24 mouse cellular contexts compared by ENCODE assay signal in the genomic region with DNA sequence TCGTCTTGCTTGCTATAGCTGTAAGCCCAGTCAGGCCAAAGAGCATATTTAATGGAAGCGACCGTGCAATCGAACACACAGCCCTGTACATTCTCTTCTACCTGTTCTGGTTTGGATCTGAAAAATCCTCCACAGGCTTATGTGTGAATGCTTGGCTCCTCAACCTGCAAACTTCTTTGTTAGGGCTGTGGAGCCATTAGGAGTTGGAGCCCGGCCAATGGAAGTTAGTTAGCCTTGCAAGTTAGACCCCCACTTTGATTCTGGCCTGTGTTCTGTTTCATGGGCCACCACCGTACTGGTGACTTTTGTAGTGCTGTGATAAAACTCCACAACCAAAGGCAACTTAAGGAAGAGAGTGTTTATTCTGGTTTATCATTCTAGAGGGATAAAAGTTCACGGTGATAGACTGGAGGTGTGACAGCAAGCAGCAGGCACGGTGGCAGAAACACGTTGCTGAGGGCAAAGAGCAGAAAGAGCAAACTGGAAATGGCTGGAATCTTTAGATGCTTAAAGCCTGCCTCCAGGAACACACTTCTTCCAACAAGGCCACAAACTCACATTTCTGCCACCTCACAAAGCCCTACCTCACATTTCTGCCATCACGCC.
DNase-seq lines count a peak whose midpoint lies in the region; ATAC-seq and TF ChIP-seq lines count a peak whose summit lies in the region.
"Had no signal": no experiment of that assay in that cellular context is flagged by ENCODE, and none has a peak within 500 bp of the region (broad histone marks: within the 10 kb centered on the region; RNA-seq: fewer than 3 reads in every experiment).

No protein-coding gene starts in this region.

- no peak overlapping the region for H3K9ac ChIP-seq in liver, embryonic 11.5 days (ENCODE audit: low read depth, low read length)
- H3K9ac ChIP-seq in liver, postnatal 0 days (replicated peaks): no peak overlapping the region
- H3K9ac ChIP-seq in hindbrain, embryonic 14.5 days: no peak overlapping the region
- H3K9ac ChIP-seq: forebrain, embryonic 13.5 days; heart, embryonic 13.5 days; hindbrain, embryonic 12.5 days had no signal

- H3K27me3 ChIP-seq in heart, embryonic 10.5 days (ENCODE audit: insufficient read depth, poor library complexity, severe bottlenecking): no peaks in the 10 kb centered on the region
- H3K27me3 ChIP-seq in liver, embryonic 11.5 days (replicated peaks; ENCODE audit: control insufficient read depth, insufficient read depth, low read length): no peaks in the 10 kb centered on the region
- no peaks in the 10 kb centered on the region for H3K27me3 ChIP-seq in liver, postnatal 0 days (ENCODE audit: insufficient read depth, low read length)
- no peaks in the 10 kb centered on the region for H3K27me3 ChIP-seq in small intestine, adult 2 months (ENCODE audit: control insufficient read depth, insufficient read depth, low read length)
- no peaks in the 10 kb centered on the region for H3K27me3 ChIP-seq in hindbrain, embryonic 14.5 days (ENCODE audit: control insufficient read depth, insufficient read depth, low read length)
- H3K27me3 ChIP-seq: CH12.LX; forebrain, embryonic 13.5 days; heart, embryonic 13.5 days; hindbrain, embryonic 12.5 days; Patski had no signal

- no peaks in the 10 kb centered on the region for H3K9me3 ChIP-seq in heart, embryonic 10.5 days
- H3K9me3 ChIP-seq in liver, embryonic 11.5 days (ENCODE audit: control insufficient read depth, low read length): no peaks in the 10 kb centered on the region
- H3K9me3 ChIP-seq in liver, postnatal 0 days (ENCODE audit: low read length): peaks cover 5% of the 10 kb centered on the region
- no peaks in the 10 kb centered on the region for H3K9me3 ChIP-seq in hindbrain, embryonic 14.5 days (ENCODE audit: control insufficient read depth, low read length)
- H3K9me3 ChIP-seq: heart, embryonic 13.5 days; hindbrain, embryonic 12.5 days had no signal

- no peak overlapping the region for H3K4me2 ChIP-seq in liver, embryonic 11.5 days
- H3K4me2 ChIP-seq in liver, postnatal 0 days (ENCODE audit: low read depth, low read length): no peak overlapping the region
- H3K4me2 ChIP-seq in hindbrain, embryonic 14.5 days (replicated peaks): no peak overlapping the region
- H3K4me2 ChIP-seq: forebrain, embryonic 13.5 days; heart, embryonic 13.5 days; hindbrain, embryonic 12.5 days had no signal

- H3K4me1 ChIP-seq in heart, embryonic 10.5 days: peaks cover 27% of the 10 kb centered on the region
- H3K4me1 ChIP-seq in liver, embryonic 11.5 days (replicated peaks; ENCODE audit: control insufficient read depth, insufficient read depth, low read length): no peaks in the 10 kb centered on the region
- no peaks in the 10 kb centered on the region for H3K4me1 ChIP-seq in liver, postnatal 0 days (ENCODE audit: insufficient read depth)
- peaks cover 38% of the 10 kb centered on the region for H3K4me1 ChIP-seq in small intestine, adult 2 months (ENCODE audit: control insufficient read depth, insufficient read depth, insufficient read length, low read length)
- H3K4me1 ChIP-seq in hindbrain, embryonic 14.5 days (replicated peaks; ENCODE audit: control insufficient read depth, insufficient read depth, low read length): no peaks in the 10 kb centered on the region
- H3K4me1 ChIP-seq: forebrain, embryonic 10.5 days; hindbrain, embryonic 12.5 days had no signal

- no peaks in the 10 kb centered on the region for H3K36me3 ChIP-seq in heart, embryonic 10.5 days
- H3K36me3 ChIP-seq in liver, embryonic 11.5 days (ENCODE audit: control insufficient read depth, insufficient read depth, low read length): no peaks in the 10 kb centered on the region
- H3K36me3 ChIP-seq in liver, postnatal 0 days (replicated peaks; ENCODE audit: insufficient read depth, low read length): no peaks in the 10 kb centered on the region
- H3K36me3 ChIP-seq in small intestine, adult 2 months (ENCODE audit: control insufficient read depth, insufficient read depth, low read length): no peaks in the 10 kb centered on the region
- H3K36me3 ChIP-seq in hindbrain, embryonic 14.5 days (replicated peaks; ENCODE audit: control insufficient read depth, insufficient read depth): no peaks in the 10 kb centered on the region
- H3K36me3 ChIP-seq: forebrain, embryonic 10.5 days; G1E; heart, embryonic 13.5 days; hindbrain, embryonic 12.5 days had no signal

- ATAC-seq in liver, embryonic 11.5 days (replicated peaks; ENCODE audit: low FRiP score): no peak
- ATAC-seq in liver, postnatal 0 days: no peak
- ATAC-seq in hindbrain, embryonic 14.5 days (ENCODE audit: low FRiP score): no peak
- ATAC-seq: forebrain, embryonic 13.5 days; forebrain, embryonic 16.5 days; hindbrain, embryonic 16.5 days; Patski had no signal

- no peak for TF ChIP-seq POLR2A in small intestine, adult 2 months (IDR thresholded peaks at IDR 0.05; ENCODE audit: low read depth, low read length)

- peak; percentile 73 for DNase-seq in heart, embryonic 10.5 days (ENCODE audit: low spot score)
- DNase-seq in heart, adult 18-20 months: no peak
- peak; percentile 25 for DNase-seq in liver, embryonic 11.5 days (ENCODE audit: low spot score)
- DNase-seq in liver, postnatal 0 days: no peak
- DNase-seq in hindbrain, embryonic 14.5 days (ENCODE audit: low spot score): no peak
- DNase-seq in natural killer cell, adult 2 months (ENCODE audit: low spot score in 2 of 2): no peak
- DNase-seq: adrenal gland, postnatal 10 days; adrenal gland, postnatal 36 days; B cell, adult 2 months; cerebellum, adult 18-20 months; cerebellum, adult 9-10 months; cerebellum, postnatal 14 days; gastrocnemius, postnatal 10 days; gastrocnemius, postnatal 36 days had no signal

- 70% methylated on average over 10 of the region's 10 CpGs for WGBS in heart, embryonic 10.5 days
- WGBS in liver, embryonic 11.5 days: 75% methylated on average over 10 of the region's 10 CpGs
- 65% methylated on average over 10 of the region's 10 CpGs for WGBS in liver, postnatal 0 days (ENCODE audit: insufficient replicate concordance)
- WGBS in small intestine, adult 2 months: 28% methylated on average over 10 of the region's 10 CpGs
- 86% methylated on average over 10 of the region's 10 CpGs for WGBS in hindbrain, embryonic 14.5 days

- no peak overlapping the region for H3K27ac ChIP-seq in heart, embryonic 10.5 days
- no peak overlapping the region for H3K27ac ChIP-seq in liver, embryonic 11.5 days (ENCODE audit: low read depth, low read length)
- H3K27ac ChIP-seq in liver, postnatal 0 days (ENCODE audit: low read depth): no peak overlapping the region
- H3K27ac ChIP-seq in small intestine, adult 2 months (ENCODE audit: insufficient read depth, low read depth, low read length): peak overlapping the region; percentile 85
- no peak overlapping the region for H3K27ac ChIP-seq in hindbrain, embryonic 14.5 days
- H3K27ac ChIP-seq: forebrain, embryonic 10.5 days; forebrain, embryonic 13.5 days; heart, embryonic 13.5 days; hindbrain, embryonic 12.5 days had no signal

- H3K4me3 ChIP-seq in heart, embryonic 10.5 days: no peak overlapping the region
- H3K4me3 ChIP-seq in liver, embryonic 11.5 days (ENCODE audit: low read depth, low read length): no peak overlapping the region
- no peak overlapping the region for H3K4me3 ChIP-seq in liver, postnatal 0 days (ENCODE audit: low read depth, low read length)
- H3K4me3 ChIP-seq in small intestine, adult 2 months (ENCODE audit: low read depth, low read length): no peak overlapping the region
- H3K4me3 ChIP-seq in hindbrain, embryonic 14.5 days (replicated peaks; ENCODE audit: low read length): no peak overlapping the region
- H3K4me3 ChIP-seq: forebrain, embryonic 10.5 days; forebrain, embryonic 13.5 days; heart, embryonic 13.5 days; hindbrain, embryonic 12.5 days had no signal

- no peak for TF ChIP-seq CTCF in liver, postnatal 0 days (IDR thresholded peaks at IDR 0.05; ENCODE audit: low read depth)
- no peak for TF ChIP-seq CTCF in small intestine, adult 2 months (IDR thresholded peaks at IDR 0.05; ENCODE audit: extremely low read depth, insufficient read length, insufficient replicate concordance, low read depth, low read length)

- no peak for TF ChIP-seq EP300 in liver, postnatal 0 days (IDR thresholded peaks at IDR 0.05; ENCODE audit: low read depth)

Comparison
In these comparisons a context has a peak if more than half of its experiments do, and no peak if none do; other contexts are left out.
1. DNase-seq: peak in heart, embryonic 10.5 days (single experiment) and liver, embryonic 11.5 days (single experiment); none in heart, adult 18-20 months (0 of 2), liver, postnatal 0 days (single experiment), hindbrain, embryonic 14.5 days (single experiment) and natural killer cell, adult 2 months (0 of 2).